Mouse (Mus musculus): ENCODE results near the gene Olfr1247. TPM values are rescaled to one million over a fixed set of nuclear protein-coding genes. Genes with fewer than 3 reads are reported as not detected.
"Not testable (repeated sequence)": the region's sequence is repeated elsewhere in the genome, so short reads cannot be mapped to it uniquely, and the experiment has no call there.

The Olfr1247 gene
- under 1 TPM; 0.03 to 0.06 TPM for total RNA-seq (2021)
- long read RNA-seq, experiment 1 = 0 reads
- long read RNA-seq, experiment 2 = 0 reads

GRCm38 (mm10) chr2:89614030-89614429 lies at the start of gene Olfr1247:
Gene Olfr1247, minus strand, starts transcription at chr2:89614130.
- no peak for DNase-seq
- H3K27ac ChIP-seq = no peak within 1 kb of the TSS
- intact Hi-C loops (cut with DNase I) = no loop called here
- TF ChIP-seq CTCF (IDR thresholded peaks at IDR 0.05) = no peak
- H3K4me3 ChIP-seq = no peak within 1 kb of the TSS

GRCm38 (mm10) chr2:89661367-89661766 lies 47.4 kb upstream of the Olfr1247 start, which contains the start of gene Olfr1250:
Gene Olfr1250, minus strand, starts transcription at chr2:89661467.
- intact Hi-C loops (cut with DNase I) = no loop called here
- Histone ChIP-seq H3K4me3 (no peak within 1 kb of the TSS), H3K27ac (no peak within 1 kb of the TSS)
- no peak for DNase-seq
- no peak for TF ChIP-seq CTCF (IDR thresholded peaks at IDR 0.05)

GRCm38 (mm10) chr2:89634883-89635282 lies 21.0 kb upstream of the Olfr1247 start, which contains the start of gene Olfr1249:
Gene Olfr1249, minus strand, starts transcription at chr2:89634983.
- no peak for TF ChIP-seq CTCF (IDR thresholded peaks at IDR 0.05)
- DNase-seq = no peak
- intact Hi-C loops (cut with DNase I) = no loop called here
- no peak within 1 kb of the TSS for H3K4me3 ChIP-seq
- H3K27ac ChIP-seq = no peak within 1 kb of the TSS

- H3K4me3 ChIP-seq; H3K27ac ChIP-seq; DNase-seq; intact Hi-C loops (cut with DNase I): not testable (repeated sequence)
Observed at GRCm38 (mm10) chr2:89618145-89618544, 4.2 kb upstream of the Olfr1247 start, which contains the start of gene Olfr1248. Gene Olfr1248, minus strand, starts transcription at chr2:89618245.

GRCm38 (mm10) chr2:89593057-89593456 lies 20.9 kb downstream of the Olfr1247 start, which contains the start of gene Olfr1246:
Gene Olfr1246, minus strand, starts transcription at chr2:89593157.
- intact Hi-C loops (cut with DNase I) = no loop called here
- DNase-seq = no peak
- no peak for TF ChIP-seq CTCF (IDR thresholded peaks at IDR 0.05)
- Histone ChIP-seq H3K4me3 (no peak within 1 kb of the TSS), H3K27ac (no peak within 1 kb of the TSS)

- no peak for DNase-seq
- Histone ChIP-seq H3K27ac (no peak within 1 kb of the TSS), H3K4me3 (no peak within 1 kb of the TSS)
- intact Hi-C loops (cut with DNase I) = no loop called here
- TF ChIP-seq CTCF (IDR thresholded peaks at IDR 0.05) = no peak
Observed at GRCm38 (mm10) chr2:89578347-89578746, 35.6 kb downstream of the Olfr1247 start, which contains the start of gene Olfr1245. Gene Olfr1245, minus strand, starts transcription at chr2:89578447.

- intact Hi-C loops (cut with DNase I); H3K27ac ChIP-seq; H3K4me3 ChIP-seq; DNase-seq: not testable (repeated sequence)
Observed at GRCm38 (mm10) chr2:89562706-89563105, 51.2 kb downstream of the Olfr1247 start.

Other genes starting within 250 kb of the Olfr1247 start
- gene Olfr1234, start 249.3 kb downstream of the Olfr1247 start, total RNA-seq (2021) = not detected
- not detected for gene Olfr1238, start 204.5 kb downstream of the Olfr1247 start, total RNA-seq (2021)
- gene Olfr1239, start 193.7 kb downstream of the Olfr1247 start, total RNA-seq (2021) = not detected
- gene Olfr1240, start 171.1 kb downstream of the Olfr1247 start, total RNA-seq (2021) = not detected
- gene Olfr1241, start 127.0 kb downstream of the Olfr1247 start, total RNA-seq (2021) = not detected
- not detected for gene Olfr1242, start 115.8 kb downstream of the Olfr1247 start, total RNA-seq (2021)
- gene Olfr1243, start 82.6 kb downstream of the Olfr1247 start, total RNA-seq (2021) = not detected
- not detected for gene Olfr1245, start 35.7 kb downstream of the Olfr1247 start, total RNA-seq (2021)
- not detected for gene Olfr1246, start 21.0 kb downstream of the Olfr1247 start, total RNA-seq (2021)
- not detected for gene Olfr1248, start 4.1 kb upstream of the Olfr1247 start, total RNA-seq (2021)
- gene Olfr1249, start 20.9 kb upstream of the Olfr1247 start, total RNA-seq (2021) = not detected
- gene Olfr1250, start 47.3 kb upstream of the Olfr1247 start, total RNA-seq (2021) = not detected
- gene Olfr1251, start 57.8 kb upstream of the Olfr1247 start, total RNA-seq (2021) = not detected
- not detected for gene Olfr1252, start 110.9 kb upstream of the Olfr1247 start, total RNA-seq (2021)
- not detected for gene Olfr1253, start 143.0 kb upstream of the Olfr1247 start, total RNA-seq (2021)
- gene Olfr1254, start 179.5 kb upstream of the Olfr1247 start, total RNA-seq (2021) = not detected
- not detected for gene Olfr1255, start 197.9 kb upstream of the Olfr1247 start, total RNA-seq (2021)
- gene Olfr1256, start 227.4 kb upstream of the Olfr1247 start, total RNA-seq (2021) = not detected
- gene Olfr48, start 234.1 kb upstream of the Olfr1247 start, total RNA-seq (2021) = not detected

Data from gastrocnemius, adult 2 months (tissue).